Mouse (Mus musculus) bone marrow, adult 2 months (tissue): ENCODE data around the gene Mccc1.

Experiments used
- CTCF ChIP-seq: fragments of 200-500 bp; IDR thresholded peaks from 2 replicates; pipeline ENCODE4 v1.5.1; 2011; ENCODE audit warnings: low read length, control low read depth; ENCODE audit not compliant: control insufficient read depth, insufficient read depth
- POLR2A ChIP-seq: fragments of 200-500 bp; IDR thresholded peaks from 2 replicates; pipeline ENCODE4 v1.6.1; 2011; ENCODE audit warnings: low read depth, mild to moderate bottlenecking, control low read depth, low read length, borderline replicate concordance; ENCODE audit not compliant: control insufficient read depth

DNA sequence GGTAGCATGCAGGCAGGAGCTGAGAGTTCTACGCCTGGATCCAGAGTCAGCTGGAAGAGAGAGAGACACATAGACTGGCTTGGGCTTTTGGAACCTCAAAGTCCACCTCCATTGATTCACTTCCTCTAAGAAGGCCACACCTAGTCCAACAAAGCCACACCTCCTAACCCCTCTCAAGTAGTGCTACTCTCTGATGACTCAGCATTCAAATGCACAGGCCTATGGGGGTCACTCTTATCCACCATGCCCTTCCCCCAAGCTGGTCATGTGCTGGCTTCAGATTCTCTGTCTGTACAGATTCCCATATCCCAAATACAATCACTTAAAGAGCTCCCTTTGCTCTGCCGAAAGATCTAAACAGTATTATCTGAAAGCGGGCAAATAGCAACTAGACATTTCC, 43.2 kb downstream of the Mccc1 start:
- TF ChIP-seq CTCF (no peak), POLR2A (no peak)
